Mouse (Mus musculus): ENCODE measurements around the gene Sec24a. TPM values are rescaled to one million over a fixed set of nuclear protein-coding genes. Genes with fewer than 3 reads are reported as not detected.
"Not testable (repeated sequence)": the region's sequence is repeated elsewhere in the genome, so short reads cannot be mapped to it uniquely, and the experiment has no call there.

Gene Sec24a
- total RNA-seq, 2 experiments from 2014 or later = 38.8 to 42.3 TPM

GRCm38 (mm10) chr11:51702831-51703230 lies 60.6 kb downstream of the Sec24a start:
- intact Hi-C loops (cut with DNase I) = loop anchor here (5.0 kb wide), 1 partner anchor 34 kb away; no protein-coding TSS in a partner anchor
- no peak for DNase-seq

GRCm38 (mm10) chr11:51694984-51695383 lies 68.5 kb downstream of the Sec24a start:
- intact Hi-C loops (cut with DNase I) = no loop called here
- no peak for DNase-seq

GRCm38 (mm10) chr11:51690597-51690996 lies 72.8 kb downstream of the Sec24a start:
- DNase-seq; intact Hi-C loops (cut with DNase I): not testable (repeated sequence)

- DNase-seq = no peak
Observed at GRCm38 (mm10) chr11:51689343-51689742, 74.1 kb downstream of the Sec24a start.

GRCm38 (mm10) chr11:51688330-51689328 lies 74.8 kb downstream of the Sec24a start, which contains the start of gene 0610009B22Rik:
Gene 0610009B22Rik, minus strand, starts transcription at chr11:51688874.
- intact Hi-C loops (cut with DNase I) = no loop called here
- DNase-seq = peak; percentile 100

More at GRCm38 (mm10) chr11:51689343-51689742, 74.1 kb downstream of the Sec24a start:
- intact Hi-C loops (cut with DNase I) = no loop called here

- intact Hi-C loops (cut with DNase I) = loop anchor here (1.0 kb wide), 1 partner anchor 65 kb away; no protein-coding TSS in a partner anchor
- DNase-seq = no peak
Observed at GRCm38 (mm10) chr11:51681976-51682374, 81.5 kb downstream of the Sec24a start.

GRCm38 (mm10) chr11:51681324-51681975 lies 82.0 kb downstream of the Sec24a start:
- peak; percentile 78 to 85 for DNase-seq
- intact Hi-C loops (cut with DNase I) = loop anchor here (1.0 kb wide), 1 partner anchor 64 kb away; no protein-coding TSS in a partner anchor

GRCm38 (mm10) chr11:51679466-51679865 lies 84.0 kb downstream of the Sec24a start:
- no peak for DNase-seq
- intact Hi-C loops (cut with DNase I) = no loop called here

GRCm38 (mm10) chr11:51677737-51678418 lies 85.6 kb downstream of the Sec24a start:
- no peak for DNase-seq
- intact Hi-C loops (cut with DNase I) = no loop called here

- DNase-seq = no peak
- intact Hi-C loops (cut with DNase I) = no loop called here
Observed at GRCm38 (mm10) chr11:51675386-51675785, 88.0 kb downstream of the Sec24a start.

GRCm38 (mm10) chr11:51673291-51673690 lies 90.1 kb downstream of the Sec24a start:
- intact Hi-C loops (cut with DNase I) = no loop called here

GRCm38 (mm10) chr11:51671376-51671775 lies 92.1 kb downstream of the Sec24a start:
- DNase-seq = no peak
- intact Hi-C loops (cut with DNase I) = no loop called here

More at GRCm38 (mm10) chr11:51673291-51673690, 90.1 kb downstream of the Sec24a start:
- DNase-seq = no peak

GRCm38 (mm10) chr11:51670846-51671245 lies 92.6 kb downstream of the Sec24a start:
- intact Hi-C loops (cut with DNase I) = no loop called here
- no peak for DNase-seq

GRCm38 (mm10) chr11:51664747-51665146 lies 98.7 kb downstream of the Sec24a start:
- intact Hi-C loops (cut with DNase I); DNase-seq: not testable (repeated sequence)

GRCm38 (mm10) chr11:51662632-51663031 lies 100.8 kb downstream of the Sec24a start:
- intact Hi-C loops (cut with DNase I) = no loop called here
- DNase-seq = no peak

GRCm38 (mm10) chr11:51661867-51662365 lies 101.5 kb downstream of the Sec24a start:
- intact Hi-C loops (cut with DNase I) = no loop called here
- no peak for DNase-seq

GRCm38 (mm10) chr11:51658705-51659104 lies 104.7 kb downstream of the Sec24a start:
- DNase-seq = no peak
- intact Hi-C loops (cut with DNase I) = no loop called here

- intact Hi-C loops (cut with DNase I) = no loop called here
- DNase-seq = no peak
Observed at GRCm38 (mm10) chr11:51658291-51658690, 105.1 kb downstream of the Sec24a start.

- intact Hi-C loops (cut with DNase I) = no loop called here
Observed at GRCm38 (mm10) chr11:51656798-51657521, 106.5 kb downstream of the Sec24a start.

GRCm38 (mm10) chr11:51654891-51655290 lies 108.5 kb downstream of the Sec24a start:
- DNase-seq = no peak
- intact Hi-C loops (cut with DNase I) = no loop called here

More at GRCm38 (mm10) chr11:51656798-51657521, 106.5 kb downstream of the Sec24a start:
- DNase-seq = no peak

All from gastrocnemius, postnatal 36 days (tissue).